Mouse (Mus musculus) cerebellum, adult 18-20 months (tissue): ENCODE data around the gene Polr3h.
"Not testable (repeated sequence)": the region's sequence is repeated elsewhere in the genome, so short reads cannot be mapped to it uniquely, and the experiment has no call there.

Experiments used
- DNase-seq, 2 experiments: peaks; one replicate each; pipeline ENCODE4 v3.0.0; 2021

Gene Polr3h

GRCm38 (mm10) chr15:81925760-81926445, at the start of gene Polr3h:
Gene Polr3h, minus strand, starts transcription at chr15:81926240.
- peak; percentile 92 to 97 for DNase-seq

- DNase-seq, result not testable (repeated sequence)
Measured at GRCm38 (mm10) chr15:81975156-81975555, 49.1 kb upstream of the Polr3h start.

- DNase-seq, result not testable (repeated sequence)
Measured at GRCm38 (mm10) chr15:81970498-81970897, 44.5 kb upstream of the Polr3h start.

GRCm38 (mm10) chr15:81969635-81970034, 43.6 kb upstream of the Polr3h start:
- not testable (repeated sequence) for DNase-seq

GRCm38 (mm10) chr15:81969173-81969572, 43.1 kb upstream of the Polr3h start:
- DNase-seq, result no peak

GRCm38 (mm10) chr15:81968447-81968846, 42.4 kb upstream of the Polr3h start:
- DNase-seq, result no peak

GRCm38 (mm10) chr15:81967821-81968220, 41.8 kb upstream of the Polr3h start:
- no peak for DNase-seq

GRCm38 (mm10) chr15:81966062-81966829, 40.2 kb upstream of the Polr3h start:
- no peak for DNase-seq

GRCm38 (mm10) chr15:81964980-81965545, 39.0 kb upstream of the Polr3h start:
- no peak for DNase-seq

- no peak for DNase-seq
Measured at GRCm38 (mm10) chr15:81964262-81964661, 38.2 kb upstream of the Polr3h start.

- no peak for DNase-seq
Measured at GRCm38 (mm10) chr15:81961078-81961451, 35.0 kb upstream of the Polr3h start.

- peak; percentile 99 to 100 for DNase-seq
Measured at GRCm38 (mm10) chr15:81960171-81961077, 34.4 kb upstream of the Polr3h start, which contains the start of gene Pmm1. Gene Pmm1, minus strand, starts transcription at chr15:81960930.

GRCm38 (mm10) chr15:81958906-81959305, 32.9 kb upstream of the Polr3h start:
- DNase-seq, result no peak

GRCm38 (mm10) chr15:81957598-81957997, 31.6 kb upstream of the Polr3h start:
- DNase-seq, result no peak

GRCm38 (mm10) chr15:81956457-81956856, 30.4 kb upstream of the Polr3h start:
- DNase-seq, result peak; percentile 59 to 75

- DNase-seq, result no peak
Measured at GRCm38 (mm10) chr15:81955414-81955813, 29.4 kb upstream of the Polr3h start.

GRCm38 (mm10) chr15:81954716-81955115, 28.7 kb upstream of the Polr3h start:
- no peak for DNase-seq

- peak; percentile 69 to 71 for DNase-seq
Measured at GRCm38 (mm10) chr15:81954151-81954583, 28.1 kb upstream of the Polr3h start.

GRCm38 (mm10) chr15:81952310-81952709, 26.3 kb upstream of the Polr3h start:
- no peak for DNase-seq

GRCm38 (mm10) chr15:81951159-81951558, 25.1 kb upstream of the Polr3h start:
- no peak for DNase-seq

GRCm38 (mm10) chr15:81950716-81951115, 24.7 kb upstream of the Polr3h start:
- DNase-seq, result no peak

- DNase-seq, result no peak
Measured at GRCm38 (mm10) chr15:81949476-81950131, 23.6 kb upstream of the Polr3h start.
